Mouse (Mus musculus) embryonic facial prominence, embryonic 15.5 days (tissue): ENCODE data around the gene Taok2. TPM values are rescaled to one million over a fixed set of nuclear protein-coding genes. Genes with fewer than 3 reads are reported as not detected.

Experiments
- ATAC-seq: fragments of 200-750 bp; cut with Nextera tagmentation; 2 replicates; pipeline ENCODE4 v1.8.0; 2017; ENCODE audit warnings: low read depth, moderate TSS enrichment; ENCODE audit not compliant: insufficient number of reproducible peaks, low FRiP score, low TSS enrichment
- H3K27ac ChIP-seq: fragments of 300-500 bp; sonication (generic); replicated peaks from 2 replicates; pipeline ENCODE4 v1.5.1; 2015; ENCODE audit warnings: mild to moderate bottlenecking, inconsistent platforms
- H3K27me3 ChIP-seq: fragments of 300-500 bp; sonication (generic); 2 replicates; pipeline ENCODE4 v1.6.1; 2015; ENCODE audit warnings: inconsistent platforms
- H3K36me3 ChIP-seq: fragments of 300-500 bp; sonication (generic); 2 replicates; pipeline ENCODE4 v1.6.1; 2015; ENCODE audit warnings: mild to moderate bottlenecking, inconsistent platforms
- H3K4me1 ChIP-seq: fragments of 300-500 bp; sonication (generic); 2 replicates; pipeline ENCODE4 v1.6.1; 2015; ENCODE audit warnings: inconsistent platforms
- H3K4me2 ChIP-seq: fragments of 300-500 bp; sonication (generic); replicated peaks from 2 replicates; pipeline ENCODE4 v1.6.1; 2015; ENCODE audit warnings: mild to moderate bottlenecking, inconsistent platforms
- H3K4me3 ChIP-seq: fragments of 300-500 bp; sonication (generic); replicated peaks from 2 replicates; pipeline ENCODE4 v1.5.1; 2015; ENCODE audit warnings: mild to moderate bottlenecking, inconsistent platforms
- H3K9ac ChIP-seq: fragments of 300-500 bp; sonication (generic); 2 replicates; pipeline ENCODE4 v1.6.1; 2015; ENCODE audit warnings: inconsistent platforms
- H3K9me3 ChIP-seq: fragments of 300-500 bp; sonication (generic); replicated peaks from 2 replicates; pipeline ENCODE4 v1.6.1; 2016; ENCODE audit warnings: inconsistent platforms
- WGBS: fragments of 180-500 bp; shearing (Covaris S2); methylation state at CpG from one replicate; pipeline ENCODE4 v1.1.7; 2015; 5-methylcytosine and 5-hydroxymethylcytosine counted together
- polyA plus RNA-seq: library from polyadenylated mRNA; unstranded; fragments of >200 nt; fragmentation: Nextera tagmentation; extraction: Ambion mirVana; gene quantifications from 2 replicates; pipeline ENCODE4 v1.2.1, GENCODE M21; 2015

The Taok2 gene
- polyA plus RNA-seq, 1 experiment from 2014 or later: 50.6 TPM

DNA sequence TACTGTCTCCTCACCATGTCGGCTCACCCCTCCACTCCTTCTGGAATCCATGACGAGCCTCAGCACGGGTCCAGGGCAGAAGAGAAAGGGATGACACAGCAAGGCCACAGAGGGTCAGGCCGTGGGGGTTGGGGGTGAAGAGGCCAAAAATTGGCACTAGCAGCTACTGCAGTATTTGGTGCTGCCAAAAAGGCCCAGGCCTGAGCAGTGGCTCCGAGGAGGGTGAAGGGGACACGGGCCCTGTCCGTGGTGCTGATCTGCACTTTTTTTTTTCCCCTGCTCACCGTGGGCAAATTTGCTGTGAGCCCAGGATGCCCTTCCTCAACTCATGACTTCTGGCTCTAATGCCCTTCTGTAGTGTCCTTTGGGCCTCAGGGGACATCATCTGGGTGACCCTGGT is 59.1 kb downstream of the Taok2 start:
- no peak overlapping the region for H3K4me3 ChIP-seq
- H3K9ac ChIP-seq: no peak overlapping the region
- no peak overlapping the region for H3K27ac ChIP-seq
- peaks cover 13% of the 10 kb centered on the region for H3K4me1 ChIP-seq
- ATAC-seq: no peak
- no peaks in the 10 kb centered on the region for H3K36me3 ChIP-seq
- peaks cover 44% of the 10 kb centered on the region for H3K27me3 ChIP-seq
- H3K9me3 ChIP-seq: no peaks in the 10 kb centered on the region
- 16% methylated on average over 8 of the region's 8 CpGs for WGBS
- no peak overlapping the region for H3K4me2 ChIP-seq

DNA sequence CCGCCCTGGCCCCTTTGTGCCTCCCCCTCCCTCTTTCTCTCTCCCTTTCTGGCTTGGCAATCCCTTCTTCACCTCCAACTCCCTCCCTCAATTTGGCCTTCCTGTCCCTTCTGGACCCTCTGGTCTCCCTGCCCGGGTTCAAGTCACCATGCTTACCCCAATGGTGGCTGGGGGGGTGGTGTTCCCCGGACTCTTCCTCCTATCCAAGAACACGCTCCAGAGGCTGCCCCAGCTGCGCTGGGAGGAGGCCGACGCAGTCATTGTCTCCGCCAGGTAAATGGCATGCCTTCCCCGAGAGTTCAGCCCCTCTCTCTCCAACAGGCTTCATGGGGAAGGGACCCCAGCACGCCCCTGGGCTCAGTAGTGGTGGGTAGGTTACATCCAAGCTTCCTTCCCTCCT is 60.6 kb downstream of the Taok2 start:
- H3K4me1 ChIP-seq: peaks cover 13% of the 10 kb centered on the region
- no peak for ATAC-seq
- H3K4me3 ChIP-seq: no peak overlapping the region
- H3K27ac ChIP-seq: no peak overlapping the region
- peaks cover 40% of the 10 kb centered on the region for H3K27me3 ChIP-seq
- no peaks in the 10 kb centered on the region for H3K9me3 ChIP-seq
- 13% methylated on average over 10 of the region's 10 CpGs for WGBS
- H3K4me2 ChIP-seq: no peak overlapping the region
- H3K9ac ChIP-seq: no peak overlapping the region
- no peaks in the 10 kb centered on the region for H3K36me3 ChIP-seq

DNA sequence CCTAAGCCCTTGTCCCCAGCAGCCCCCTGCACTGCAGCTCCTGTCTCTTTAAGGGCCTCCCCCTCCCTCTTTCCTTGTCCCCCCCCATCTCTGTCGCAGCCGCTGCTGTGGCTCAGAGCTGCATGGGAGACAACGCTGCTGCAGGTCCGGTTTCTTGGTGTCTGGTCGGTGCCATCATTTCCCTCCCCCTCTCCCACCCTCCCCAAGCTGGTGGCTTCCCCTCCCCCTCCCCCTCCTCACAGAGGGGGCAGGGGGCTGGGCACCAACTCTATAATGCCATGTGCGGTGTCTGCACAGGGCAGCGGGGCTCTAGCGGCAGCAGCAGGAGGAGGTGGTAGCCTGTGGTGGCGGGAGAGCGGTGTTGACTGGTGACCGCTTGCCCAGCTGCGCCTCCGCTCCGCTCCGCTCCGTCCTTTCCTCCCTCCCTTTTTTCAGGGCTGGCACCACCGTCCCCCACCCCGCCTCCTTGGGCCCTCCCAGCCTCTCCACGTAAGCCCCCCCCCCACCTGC is 61.2 kb downstream of the Taok2 start:
- no peak overlapping the region for H3K27ac ChIP-seq
- H3K36me3 ChIP-seq: no peaks in the 10 kb centered on the region
- no peaks in the 10 kb centered on the region for H3K9me3 ChIP-seq
- H3K27me3 ChIP-seq: peaks cover 40% of the 10 kb centered on the region
- peak overlapping the region; percentile 32 for H3K4me3 ChIP-seq
- WGBS: 1% methylated on average over 17 of the region's 19 CpGs
- peak overlapping the region; percentile 47 for H3K4me2 ChIP-seq
- H3K4me1 ChIP-seq: peaks cover 13% of the 10 kb centered on the region
- 0 out of 2 replicates have a peak, but pooled peaks have one; percentile 6 for ATAC-seq
- no peak overlapping the region for H3K9ac ChIP-seq

DNA sequence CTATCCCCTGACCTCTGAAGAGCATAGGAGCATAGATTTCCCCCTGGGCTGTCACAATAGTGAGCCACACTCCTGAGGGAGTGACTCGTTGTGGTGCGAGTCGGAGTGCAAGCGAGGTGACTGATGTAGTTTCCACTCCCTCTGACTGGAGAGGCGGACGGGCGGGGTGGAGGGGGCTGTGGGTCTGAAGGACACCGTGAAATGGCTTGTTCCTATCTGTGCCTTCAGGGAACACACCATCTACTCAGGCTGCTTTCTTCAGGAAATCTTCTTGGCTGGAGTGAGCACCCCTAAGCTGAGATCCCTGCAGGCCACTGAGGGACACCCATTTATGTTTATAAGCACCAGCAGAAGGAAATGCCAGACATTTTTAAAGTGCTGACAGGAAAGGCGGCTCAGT is 61.8 kb downstream of the Taok2 start:
- Histone ChIP-seq H3K4me3 (no peak overlapping the region), H3K4me1 (peaks cover 13% of the 10 kb centered on the region), H3K4me2 (peak overlapping the region; percentile 47; the same call in 1 of the 2 replicates), H3K9me3 (no peaks in the 10 kb centered on the region), H3K9ac (no peak overlapping the region), H3K27me3 (peaks cover 40% of the 10 kb centered on the region), H3K36me3 (no peaks in the 10 kb centered on the region), H3K27ac (no peak overlapping the region)
- ATAC-seq: no peak
- WGBS: 16% methylated on average over 9 of the region's 9 CpGs

DNA sequence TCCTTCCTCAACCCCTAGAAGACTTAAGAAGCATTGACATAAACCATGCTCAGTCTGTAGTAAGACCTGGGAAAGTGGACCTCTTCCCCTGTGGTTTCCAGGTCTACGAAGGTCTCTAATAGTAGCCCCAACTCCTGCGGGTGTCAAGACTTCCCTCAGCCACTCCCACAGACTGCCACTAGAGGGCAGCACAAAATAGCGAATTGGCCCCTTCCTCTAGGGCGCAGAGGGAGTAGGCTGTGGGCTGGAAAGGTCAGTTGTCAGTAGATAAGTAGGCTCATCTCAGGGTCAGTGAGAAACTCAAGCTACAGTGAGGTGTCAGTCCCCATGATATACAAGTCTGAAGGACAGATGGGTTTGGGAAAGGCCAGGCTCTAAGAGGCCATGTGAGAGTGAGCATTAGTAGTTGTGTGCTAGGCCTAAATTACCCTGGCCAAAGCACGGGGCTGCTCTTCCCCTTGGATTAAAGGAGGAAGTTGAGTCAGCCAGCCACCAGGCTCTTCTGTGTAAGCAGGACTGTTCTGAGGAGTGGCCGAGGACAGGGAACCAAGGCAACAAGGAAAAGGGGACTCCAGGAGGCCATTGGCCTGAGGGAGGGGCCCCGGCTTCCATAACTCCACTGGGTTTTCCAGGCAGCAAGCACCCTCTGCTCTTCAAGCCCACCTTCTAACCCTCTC is 62.5 kb downstream of the Taok2 start:
- 0 out of 2 replicates have a peak, but pooled peaks have one; percentile 25 for ATAC-seq
- Histone ChIP-seq H3K27me3 (peaks cover 40% of the 10 kb centered on the region), H3K9ac (no peak overlapping the region), H3K4me2 (no peak overlapping the region), H3K36me3 (no peaks in the 10 kb centered on the region), H3K4me1 (peaks cover 13% of the 10 kb centered on the region), H3K9me3 (no peaks in the 10 kb centered on the region), H3K27ac (no peak overlapping the region), H3K4me3 (no peak overlapping the region)
- WGBS: 24% methylated on average over 7 of the region's 7 CpGs

DNA sequence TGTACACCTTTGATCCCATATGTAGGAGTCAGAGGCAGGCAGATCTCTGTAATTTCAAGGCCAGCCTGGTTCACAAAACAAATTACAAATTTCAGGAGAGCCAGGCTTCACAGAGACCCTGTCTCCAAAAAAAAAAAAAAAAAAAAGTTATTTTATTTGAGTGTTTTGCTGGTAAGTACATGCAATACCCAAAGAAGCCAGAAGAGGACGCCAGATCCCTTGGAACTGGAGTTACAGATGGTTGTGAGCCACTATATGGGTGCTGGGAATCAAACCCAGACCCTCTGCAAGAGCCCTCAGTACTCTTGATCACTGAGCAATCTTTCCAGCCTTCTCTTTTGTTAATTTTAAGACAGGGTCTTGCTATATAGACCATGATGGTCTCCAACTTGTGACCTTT is 65.7 kb downstream of the Taok2 start:
- H3K9me3 ChIP-seq: no peaks in the 10 kb centered on the region
- H3K4me3 ChIP-seq: no peak overlapping the region
- no peak overlapping the region for H3K27ac ChIP-seq
- H3K27me3 ChIP-seq: peaks cover 18% of the 10 kb centered on the region
- no peak overlapping the region for H3K9ac ChIP-seq
- peaks cover 13% of the 10 kb centered on the region for H3K4me1 ChIP-seq
- no peak for ATAC-seq
- H3K36me3 ChIP-seq: no peaks in the 10 kb centered on the region
- 25% methylated on average over 1 of the region's 1 CpGs for whole genome bisulfite sequencing
- H3K4me2 ChIP-seq: no peak overlapping the region

DNA sequence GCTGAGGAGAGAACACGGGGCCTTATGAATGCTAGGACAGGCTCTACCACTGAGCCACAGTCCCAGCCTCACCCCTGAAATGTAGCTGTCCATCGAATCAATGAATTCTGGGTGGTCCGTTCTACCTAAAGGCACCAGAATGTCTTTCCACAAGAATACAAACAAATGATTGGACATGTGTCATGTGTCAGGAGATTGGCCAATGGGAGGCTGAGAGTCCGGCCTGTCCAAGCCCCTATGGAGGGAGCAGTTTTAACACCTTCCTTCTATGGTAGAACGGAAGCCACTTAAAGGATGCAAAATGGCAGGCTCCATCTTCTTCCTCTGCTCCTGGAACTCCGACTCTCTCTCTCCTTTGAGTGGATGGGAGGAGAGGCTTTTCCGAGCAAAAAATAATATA is 66.9 kb downstream of the Taok2 start:
- H3K4me1 ChIP-seq: peaks cover 3% of the 10 kb centered on the region
- no peaks in the 10 kb centered on the region for H3K36me3 ChIP-seq
- H3K4me2 ChIP-seq: no peak overlapping the region
- ATAC-seq: no peak
- H3K4me3 ChIP-seq: no peak overlapping the region
- no peak overlapping the region for H3K9ac ChIP-seq
- WGBS: 83% methylated on average over 7 of the region's 7 CpGs
- H3K27ac ChIP-seq: no peak overlapping the region
- peaks cover 8% of the 10 kb centered on the region for H3K27me3 ChIP-seq
- H3K9me3 ChIP-seq: no peaks in the 10 kb centered on the region

DNA sequence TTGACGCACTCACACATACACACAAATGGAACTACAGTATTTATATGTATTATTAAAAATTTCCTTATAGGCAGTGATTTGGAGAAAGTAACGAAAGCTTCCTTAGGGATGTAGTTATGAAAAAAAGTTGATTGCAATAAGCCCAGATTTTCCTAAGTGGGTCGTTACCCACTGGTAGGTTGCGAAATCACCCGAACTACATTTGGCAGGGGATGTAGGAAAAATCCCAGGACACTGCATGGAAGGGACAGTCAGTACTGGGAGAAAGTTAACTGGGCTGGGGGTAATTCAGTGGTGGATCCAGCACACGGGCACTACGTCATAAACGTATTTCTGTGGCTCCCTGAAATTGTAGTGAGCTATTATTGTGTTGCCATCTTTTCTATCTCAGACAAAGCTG is 68.0 kb downstream of the Taok2 start:
- H3K4me1 ChIP-seq: no peaks in the 10 kb centered on the region
- H3K4me3 ChIP-seq: no peak overlapping the region
- H3K27me3 ChIP-seq: no peaks in the 10 kb centered on the region
- H3K9me3 ChIP-seq: no peaks in the 10 kb centered on the region
- WGBS: 81% methylated on average over 8 of the region's 8 CpGs
- no peak overlapping the region for H3K27ac ChIP-seq
- no peak overlapping the region for H3K9ac ChIP-seq
- no peaks in the 10 kb centered on the region for H3K36me3 ChIP-seq
- ATAC-seq: no peak
- H3K4me2 ChIP-seq: no peak overlapping the region

DNA sequence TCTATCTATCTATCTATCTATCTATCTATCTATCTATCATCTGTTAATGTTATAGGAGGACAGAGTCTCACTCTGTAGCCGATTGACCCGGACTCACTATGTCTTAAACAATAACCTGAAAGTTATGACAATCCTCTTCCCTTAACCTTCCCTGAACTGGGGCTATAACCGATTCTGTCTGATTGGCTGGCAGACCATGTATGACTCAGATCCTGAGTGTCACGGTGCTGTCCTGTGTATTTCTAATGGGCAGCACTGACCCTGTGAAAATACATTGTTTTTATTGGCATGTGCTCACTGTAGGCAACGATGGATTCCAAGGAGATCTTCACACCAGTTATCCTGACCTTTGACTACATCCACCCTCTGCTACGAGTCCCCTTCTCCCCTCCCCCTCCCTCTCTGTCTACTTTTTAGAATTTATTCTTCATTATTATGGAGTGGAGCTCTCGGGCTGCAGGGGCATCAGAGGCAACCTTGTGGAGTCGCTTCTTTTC is 68.7 kb downstream of the Taok2 start:
- ATAC-seq: no peak

More for the DNA sequence above, 68.7 kb downstream of the Taok2 start:
- 71% methylated on average over 8 of the region's 8 CpGs for WGBS
- Histone ChIP-seq H3K9me3 (no peaks in the 10 kb centered on the region), H3K4me1 (no peaks in the 10 kb centered on the region), H3K4me2 (no peak overlapping the region), H3K9ac (no peak overlapping the region), H3K27ac (no peak overlapping the region), H3K27me3 (no peaks in the 10 kb centered on the region), H3K36me3 (no peaks in the 10 kb centered on the region), H3K4me3 (no peak overlapping the region)

Other genes with a start within 250 kb of the Taok2 start
- gene Sgf29, start 235.4 kb downstream of the Taok2 start, polyA plus RNA-seq: 43.4 and 49.5 TPM in 2 replicates
- gene Sult1a1, start 208.3 kb downstream of the Taok2 start, polyA plus RNA-seq: 10.0 and 12.2 TPM in 2 replicates
- 121 TPM in 2 replicates for gene Bola2, start 189.3 kb downstream of the Taok2 start, polyA plus RNA-seq
- 9.8 and 12.5 TPM in 2 replicates for gene Slx1b, start 188.9 kb downstream of the Taok2 start, polyA plus RNA-seq
- 43.8 and 44.7 TPM in 2 replicates for gene Coro1a, start 176.9 kb downstream of the Taok2 start, polyA plus RNA-seq
- gene Mapk3, start 125.1 kb downstream of the Taok2 start, polyA plus RNA-seq: 74.0 and 78.5 TPM in 2 replicates
- 11.1 and 12.4 TPM in 2 replicates for gene Gdpd3, start 118.4 kb downstream of the Taok2 start, polyA plus RNA-seq
- 145 and 148 TPM in 2 replicates for gene Ypel3, start 107.7 kb downstream of the Taok2 start, polyA plus RNA-seq
- 0.71 and 0.81 TPM in 2 replicates for gene Tbx6, start 103.2 kb downstream of the Taok2 start, polyA plus RNA-seq
- 232 and 234 TPM in 2 replicates for gene Ppp4c, start 92.2 kb downstream of the Taok2 start, polyA plus RNA-seq
- gene Fam57b, start 87.0 kb downstream of the Taok2 start, polyA plus RNA-seq: 0.53 and 0.71 TPM in 2 replicates
- gene 4930451I11Rik, start 53.1 kb downstream of the Taok2 start, polyA plus RNA-seq: not detected in 2 replicates
- gene Doc2a, start 37.3 kb downstream of the Taok2 start, polyA plus RNA-seq: 0.85 and 1.6 TPM in 2 replicates
- gene Hirip3, start 22.7 kb downstream of the Taok2 start, polyA plus RNA-seq: 26.8 and 33.3 TPM in 2 replicates
- gene Ino80e, start 22.3 kb downstream of the Taok2 start, polyA plus RNA-seq: 84.4 and 92.0 TPM in 2 replicates
- gene Tmem219, start 38.2 kb upstream of the Taok2 start, polyA plus RNA-seq: 34.7 and 37.0 TPM in 2 replicates
- gene Kctd13, start 44.2 kb upstream of the Taok2 start, polyA plus RNA-seq: 19.1 and 20.2 TPM in 2 replicates
- 0.15 and 0.37 TPM in 2 replicates for gene Asphd1, start 64.9 kb upstream of the Taok2 start, polyA plus RNA-seq
- gene Sez6l2, start 65.9 kb upstream of the Taok2 start, polyA plus RNA-seq: 0.63 and 0.88 TPM in 2 replicates
- gene Cdipt, start 91.2 kb upstream of the Taok2 start, polyA plus RNA-seq: 106 TPM in 2 replicates
- gene Cdiptos, start 91.4 kb upstream of the Taok2 start, polyA plus RNA-seq: 3.2 TPM in 2 replicates
- 12.0 and 12.5 TPM in 2 replicates for gene Mvp, start 129.9 kb upstream of the Taok2 start, polyA plus RNA-seq
- gene Pagr1b, start 131.8 kb upstream of the Taok2 start, polyA plus RNA-seq: 0.33 and 0.43 TPM in 2 replicates
- 40.9 and 73.0 TPM in 2 replicates for gene Pagr1a, start 132.6 kb upstream of the Taok2 start, polyA plus RNA-seq
- gene Gm42742, start 136.4 kb upstream of the Taok2 start, polyA plus RNA-seq: 55.0 and 78.2 TPM in 2 replicates
- gene Prrt2, start 136.5 kb upstream of the Taok2 start, polyA plus RNA-seq: 18.9 and 21.9 TPM in 2 replicates
- gene Maz, start 142.3 kb upstream of the Taok2 start, polyA plus RNA-seq: 75.2 and 79.8 TPM in 2 replicates
- gene Kif22, start 157.8 kb upstream of the Taok2 start, polyA plus RNA-seq: 87.5 and 90.6 TPM in 2 replicates
- not detected in 2 replicates for gene Zg16, start 202.6 kb upstream of the Taok2 start, polyA plus RNA-seq
- 4.8 and 6.3 TPM in 2 replicates for gene AI467606, start 206.7 kb upstream of the Taok2 start, polyA plus RNA-seq
- gene Qprt, start 237.5 kb upstream of the Taok2 start, polyA plus RNA-seq: 2.0 and 3.3 TPM in 2 replicates